Mouse (Mus musculus): ENCODE data around the gene Cstad. TPM values are rescaled to one million over a fixed set of nuclear protein-coding genes. Genes with fewer than 3 reads are reported as not detected.

Gene Cstad
- polyA plus RNA-seq, 1 experiment from 2014 or later: 0.33 TPM

DNA sequence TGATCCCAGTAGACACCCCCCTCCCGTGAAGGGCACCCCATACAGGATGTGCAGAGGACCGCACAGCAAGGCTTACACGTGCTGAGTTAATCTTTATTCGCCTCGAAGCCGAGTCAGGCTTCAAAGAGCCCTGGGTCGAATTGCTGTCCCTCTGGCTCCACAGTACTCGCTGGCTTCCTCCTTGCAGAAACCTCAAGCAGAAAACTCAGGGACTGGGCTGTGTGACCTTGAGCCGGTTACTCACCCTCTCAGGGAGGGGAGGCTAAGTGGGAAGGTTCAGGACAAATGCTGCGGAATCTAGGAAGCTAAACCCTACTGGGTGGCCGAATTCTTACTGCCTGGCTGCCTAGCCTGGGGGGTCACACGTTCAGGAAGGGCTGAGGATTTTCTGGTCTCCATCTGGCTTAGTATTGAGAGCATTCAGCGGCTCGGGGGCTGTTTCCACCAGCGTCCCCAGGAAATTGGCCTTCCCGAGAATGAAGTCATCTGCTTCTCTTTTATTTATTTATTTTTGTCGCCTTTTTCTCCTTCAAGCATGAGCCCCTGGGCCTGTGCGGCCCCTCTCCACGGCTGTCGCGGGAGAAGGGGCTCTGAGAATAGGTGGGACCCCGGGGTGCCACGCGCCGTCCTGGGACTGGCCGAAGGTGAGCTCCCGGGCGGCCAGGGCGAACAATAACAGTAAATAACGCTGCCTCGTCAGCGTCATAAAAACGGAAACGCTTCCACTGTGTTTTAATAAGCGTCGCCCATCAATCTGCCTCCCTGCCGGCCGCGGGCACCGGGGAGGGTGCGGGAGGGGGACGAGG is 63.0 kb downstream of the Cstad start:
- Histone ChIP-seq H3K27ac (peak overlapping the region; percentile 96), H3K4me3 (peak overlapping the region; percentile 52), H3K9me3 (no peaks in the 10 kb centered on the region), H3K4me1 (replicated peaks) (peaks cover 98% of the 10 kb centered on the region), H3K36me3 (no peaks in the 10 kb centered on the region), H3K27me3 (ENCODE audit: insufficient read depth, poor library complexity, severe bottlenecking) (0 out of 2 replicates have a peak, but pooled peaks cover 2% of the 10 kb centered on the region)
- peak; percentile 69 for DNase-seq (ENCODE audit: low spot score)
- under 1% methylated on average over 42 of the region's 42 CpGs for WGBS

DNA sequence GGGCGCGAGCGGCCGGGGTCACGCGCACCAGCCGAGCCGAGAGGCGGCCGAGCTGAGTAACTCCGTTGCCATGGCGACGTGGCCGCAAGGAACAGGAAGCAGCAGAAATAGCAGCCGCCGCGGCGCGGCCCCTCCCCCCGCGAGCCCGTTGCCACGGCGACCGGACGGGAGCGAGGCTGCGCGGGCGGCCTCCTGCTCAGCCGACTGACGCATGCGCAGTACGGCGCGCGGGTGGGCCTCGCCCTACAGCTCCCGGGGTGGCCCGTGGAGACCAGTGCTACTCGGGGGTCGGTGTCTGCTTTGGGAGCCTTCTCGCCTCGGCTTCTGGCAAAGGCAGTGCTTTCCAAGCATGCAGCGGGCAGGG is 63.6 kb downstream of the Cstad start:
- Histone ChIP-seq H3K4me1 (replicated peaks) (peaks cover 94% of the 10 kb centered on the region), H3K27ac (peak overlapping the region; percentile 96), H3K9me3 (no peaks in the 10 kb centered on the region), H3K4me3 (peak overlapping the region; percentile 52), H3K36me3 (no peaks in the 10 kb centered on the region), H3K27me3 (ENCODE audit: insufficient read depth, poor library complexity, severe bottlenecking) (0 out of 2 replicates have a peak, but pooled peaks cover 2% of the 10 kb centered on the region)
- under 1% methylated on average over 45 of the region's 45 CpGs for WGBS
- peak; percentile 100 for DNase-seq (ENCODE audit: low spot score)

Other genes with a start within 250 kb of the Cstad start
- gene Sh3glb2, start 235.7 kb upstream of the Cstad start, polyA plus RNA-seq (2016; fragmentation: Nextera tagmentation; extraction: Ambion mirVana): 80.5 and 89.3 TPM in 2 replicates
- 29.7 and 33.6 TPM in 2 replicates for gene Miga2, start 230.8 kb upstream of the Cstad start, polyA plus RNA-seq (2016; fragmentation: Nextera tagmentation; extraction: Ambion mirVana)
- gene Dolpp1, start 202.8 kb upstream of the Cstad start, polyA plus RNA-seq (2016; fragmentation: Nextera tagmentation; extraction: Ambion mirVana): 52.9 and 55.6 TPM in 2 replicates
- gene Crat, start 179.2 kb upstream of the Cstad start, polyA plus RNA-seq (2016; fragmentation: Nextera tagmentation; extraction: Ambion mirVana): 22.4 and 26.7 TPM in 2 replicates
- 149 and 151 TPM in 2 replicates for gene Ptpa, start 179.0 kb upstream of the Cstad start, polyA plus RNA-seq (2016; fragmentation: Nextera tagmentation; extraction: Ambion mirVana)
- gene Ier5l, start 120.8 kb upstream of the Cstad start, polyA plus RNA-seq (2016; fragmentation: Nextera tagmentation; extraction: Ambion mirVana): 3.1 and 3.3 TPM in 2 replicates
- gene 1700001O22Rik, start 208.6 kb downstream of the Cstad start, polyA plus RNA-seq (2016; fragmentation: Nextera tagmentation; extraction: Ambion mirVana): 3.1 and 3.4 TPM in 2 replicates
- gene Ntmt1, start 212.8 kb downstream of the Cstad start, polyA plus RNA-seq (2016; fragmentation: Nextera tagmentation; extraction: Ambion mirVana): 125 and 134 TPM in 2 replicates
- 46.1 and 46.5 TPM in 2 replicates for gene Asb6, start 235.3 kb downstream of the Cstad start, polyA plus RNA-seq (2016; fragmentation: Nextera tagmentation; extraction: Ambion mirVana)
- 40.6 and 43.3 TPM in 2 replicates for gene Prrx2, start 239.9 kb downstream of the Cstad start, polyA plus RNA-seq (2016; fragmentation: Nextera tagmentation; extraction: Ambion mirVana)